Mouse (Mus musculus) frontal cortex, postnatal 25 days (tissue): ENCODE data around the gene Elovl2.

Experiments used
- DNase-seq, 2 experiments: peaks; one replicate each; pipeline ENCODE4 v3.0.0; 2022; ENCODE audit warnings: low spot score in 2 of 2

Gene Elovl2

GRCm38 (mm10) chr13:41146271-41146670 lies 73.9 kb downstream of the Elovl2 start:
- peak; percentile 36 to 62 for DNase-seq

DNA sequence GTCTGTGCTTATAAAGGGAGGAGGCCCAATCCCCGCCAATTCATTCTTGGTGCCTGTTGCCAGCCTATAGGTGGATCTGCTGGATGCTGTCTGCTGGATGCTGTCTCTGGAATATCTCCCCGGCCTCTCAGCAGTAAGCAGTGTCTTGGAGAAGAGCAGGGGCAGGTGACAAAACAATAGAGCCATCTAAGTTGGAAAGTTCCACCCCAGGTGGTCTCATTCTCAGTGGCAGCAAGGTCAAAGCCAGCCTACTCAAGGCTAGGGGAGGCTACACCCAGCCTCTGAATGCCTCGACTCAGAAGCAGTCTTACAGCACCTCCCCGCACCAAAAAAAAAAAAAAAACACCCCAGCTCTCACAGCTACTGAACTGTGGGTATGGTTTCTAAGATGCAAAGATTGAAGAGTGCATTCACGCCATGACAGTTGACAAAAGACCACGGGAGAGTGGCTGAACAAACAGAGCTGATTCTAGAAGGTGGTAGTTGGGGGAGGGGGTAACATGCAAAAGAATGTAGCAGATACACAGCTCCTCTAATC lies 74.7 kb downstream of the Elovl2 start:
- no peak for DNase-seq

DNA sequence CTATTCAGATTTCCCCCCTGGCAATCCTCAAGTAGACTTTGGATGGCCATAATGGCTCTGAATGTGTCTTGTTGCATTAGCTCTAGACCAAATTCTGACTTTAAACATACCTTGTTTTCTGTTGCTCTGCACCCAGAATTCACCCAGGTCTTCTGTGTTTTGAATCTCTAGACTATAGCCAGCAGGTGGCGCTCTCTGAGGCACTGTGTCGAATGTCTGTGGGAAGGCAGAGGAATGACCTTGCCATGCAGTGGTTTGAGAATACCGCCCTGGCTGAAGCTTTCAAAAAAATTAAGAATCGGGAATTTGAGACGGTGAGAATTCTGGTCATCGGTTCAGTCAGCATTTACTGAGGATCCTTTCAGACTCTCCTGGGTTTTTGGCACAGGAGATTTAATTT lies 85.3 kb downstream of the Elovl2 start:
- DNase-seq = peak; percentile 14 to 24
